Mouse (Mus musculus) bone marrow macrophage, adult 2 months (primary cell): ENCODE results near the gene T. TPM values are rescaled to one million over a fixed set of nuclear protein-coding genes. Genes with fewer than 3 reads are reported as not detected.

Source experiments
- H3K27ac ChIP-seq: 2 replicates; pipeline ENCODE4 v1.5.1; 2012; ENCODE audit warnings: low read depth, low read length; ENCODE audit not compliant: insufficient read depth
- H3K4me1 ChIP-seq: 2 replicates; pipeline ENCODE4 v1.6.1; 2012; ENCODE audit warnings: low read length; ENCODE audit not compliant: control insufficient read depth, insufficient read depth
- H3K4me3 ChIP-seq: 2 replicates; pipeline ENCODE4 v1.5.1; 2012; ENCODE audit warnings: mild to moderate bottlenecking, low read length, moderate library complexity; ENCODE audit not compliant: insufficient read depth
- CTCF ChIP-seq: IDR thresholded peaks from 2 replicates; pipeline ENCODE4 v1.5.1; 2012; ENCODE audit warnings: low read depth, mild to moderate bottlenecking, low read length, moderate library complexity
- POLR2A ChIP-seq: IDR thresholded peaks from 2 replicates; pipeline ENCODE4 v1.6.1; 2012; ENCODE audit warnings: mild to moderate bottlenecking, low read depth, low read length, borderline replicate concordance
- polyA plus RNA-seq: library from polyadenylated mRNA; stranded (reverse); fragments of >200 nt; gene quantifications from 2 replicates; pipeline ENCODE4 v1.2.4, GENCODE M21; 2012; ENCODE audit not compliant: missing spikeins, insufficient read depth, insufficient read length

The T gene
- polyA plus RNA-seq, 1 experiment = not detected

DNA sequence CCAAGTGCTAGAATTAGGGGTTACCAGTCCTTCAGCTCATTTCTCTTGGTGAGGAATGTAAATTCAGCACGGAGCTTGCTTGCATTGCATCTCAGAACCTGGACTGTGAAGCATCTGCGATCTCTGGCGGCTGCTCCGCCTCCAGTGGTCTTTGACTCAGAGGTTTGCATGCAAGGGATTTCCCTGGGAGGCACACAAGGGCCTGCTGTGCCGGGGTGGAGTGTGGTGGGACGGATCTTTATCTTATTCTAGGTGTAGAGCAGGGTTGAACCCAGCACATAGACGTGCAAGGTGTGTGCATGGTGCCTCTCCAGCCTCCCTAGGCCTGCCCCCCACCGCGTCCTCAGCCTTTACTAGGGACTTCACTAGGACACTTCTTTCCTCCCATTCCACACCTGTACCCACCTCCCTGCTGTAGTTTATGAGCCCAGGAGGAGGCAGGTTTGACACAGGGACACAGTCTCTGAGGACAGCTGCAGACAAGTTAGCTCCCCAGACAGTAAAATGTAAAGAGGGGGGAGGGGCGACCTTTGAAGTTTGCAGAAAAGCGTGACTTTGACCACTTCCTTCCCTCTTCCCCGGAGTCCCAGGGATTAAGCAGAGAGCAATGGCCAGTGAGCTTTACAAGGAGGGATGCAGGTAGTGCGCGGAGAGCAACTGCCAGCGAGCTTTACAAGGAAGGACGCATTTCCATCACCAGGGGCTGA lies 25.5 kb upstream of the T start:
- TF ChIP-seq POLR2A (no peak), CTCF (no peak)
- Histone ChIP-seq H3K27ac (peak overlapping the region; percentile 17), H3K4me3 (peak overlapping the region; percentile 7; the same call in 1 of the 2 replicates), H3K4me1 (peaks cover 34% of the 10 kb centered on the region)

DNA sequence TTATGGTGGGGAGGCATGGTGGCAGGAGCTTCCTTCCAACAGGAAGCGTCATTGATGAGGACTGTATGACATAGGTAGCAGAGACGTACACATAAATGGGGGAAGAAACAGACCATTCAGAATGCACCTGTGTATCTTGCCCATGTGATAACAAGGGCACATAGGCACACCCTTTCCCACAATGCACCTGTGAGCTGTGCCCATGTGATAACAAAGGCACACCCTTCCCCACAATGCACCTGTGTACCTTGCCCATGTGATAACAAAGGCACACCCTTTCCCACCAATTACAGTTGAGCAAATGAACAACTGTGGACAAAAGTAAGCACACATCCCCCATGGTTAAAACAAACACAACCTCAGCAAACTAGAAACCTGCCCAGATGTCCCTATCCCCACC lies 23.9 kb upstream of the T start:
- H3K4me3 ChIP-seq = no peak overlapping the region
- no peak overlapping the region for H3K27ac ChIP-seq
- TF ChIP-seq POLR2A = no peak
- no peak for TF ChIP-seq CTCF
- peaks cover 28% of the 10 kb centered on the region for H3K4me1 ChIP-seq

DNA sequence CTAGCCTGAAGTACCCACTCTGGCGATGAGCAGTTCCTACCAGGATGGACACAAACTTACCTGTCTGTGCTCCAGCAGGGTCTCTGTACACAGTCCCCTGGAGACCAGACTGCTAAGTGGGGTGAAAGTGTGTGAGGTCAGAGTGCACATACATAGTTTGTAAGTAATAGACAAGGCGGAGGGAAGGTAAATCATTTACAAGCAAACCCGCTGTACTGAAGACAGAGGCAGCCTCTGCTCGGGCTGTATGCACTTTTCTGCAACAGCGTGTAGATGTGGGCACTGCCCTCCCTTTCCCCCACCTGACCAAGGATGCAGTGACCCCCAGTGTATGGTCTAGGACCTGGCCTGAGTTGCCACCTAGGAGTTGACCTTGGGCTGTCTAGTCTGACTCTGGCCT lies 20.6 kb upstream of the T start:
- no peak overlapping the region for H3K27ac ChIP-seq
- TF ChIP-seq CTCF (no peak), POLR2A (no peak)
- H3K4me3 ChIP-seq = no peak overlapping the region
- H3K4me1 ChIP-seq = peaks cover 6% of the 10 kb centered on the region

DNA sequence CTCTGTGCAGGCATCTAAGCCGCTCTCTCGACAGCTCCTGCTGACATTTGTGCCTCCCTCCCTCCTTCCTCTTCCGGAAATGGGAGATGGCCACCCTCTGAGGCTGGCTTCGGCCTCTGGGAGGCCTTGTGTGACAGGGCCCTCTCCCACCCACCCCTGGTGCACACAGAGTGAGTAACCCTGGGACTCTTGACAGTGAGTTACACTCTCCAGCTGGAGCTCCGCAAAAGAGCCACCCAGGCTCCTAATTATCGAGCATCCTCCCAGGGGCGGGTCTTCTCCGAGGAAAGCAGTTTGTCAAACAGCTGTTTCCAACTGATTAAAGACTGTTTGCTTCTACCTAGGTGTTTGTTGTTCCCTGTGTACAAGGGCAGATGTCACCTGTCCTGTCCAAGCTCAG lies 18.7 kb upstream of the T start:
- Histone ChIP-seq H3K4me3 (no peak overlapping the region), H3K4me1 (no peaks in the 10 kb centered on the region), H3K27ac (no peak overlapping the region)
- no peak for TF ChIP-seq POLR2A
- no peak for TF ChIP-seq CTCF

DNA sequence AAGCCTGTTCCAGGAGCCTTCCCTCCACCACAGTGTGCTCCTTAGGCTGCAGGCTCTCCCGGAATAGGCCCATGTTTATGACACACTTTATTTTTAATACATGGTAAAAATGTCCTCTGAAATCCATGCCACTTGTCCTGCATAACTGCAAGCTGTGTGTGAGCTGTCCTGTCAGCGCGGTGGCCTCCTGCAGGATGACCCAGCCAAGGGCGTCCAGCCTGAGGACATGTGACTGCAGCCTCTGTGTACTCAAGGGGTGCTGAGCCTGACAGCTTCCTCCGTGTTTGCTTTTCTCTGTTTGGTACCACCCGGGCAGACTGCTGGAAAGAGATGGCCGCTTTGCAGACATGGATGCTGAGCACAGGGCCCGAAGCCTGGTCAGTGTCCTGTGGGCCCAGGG lies 17.4 kb upstream of the T start:
- Histone ChIP-seq H3K27ac (no peak overlapping the region), H3K4me1 (no peaks in the 10 kb centered on the region), H3K4me3 (no peak overlapping the region)
- no peak for TF ChIP-seq POLR2A
- TF ChIP-seq CTCF = no peak

DNA sequence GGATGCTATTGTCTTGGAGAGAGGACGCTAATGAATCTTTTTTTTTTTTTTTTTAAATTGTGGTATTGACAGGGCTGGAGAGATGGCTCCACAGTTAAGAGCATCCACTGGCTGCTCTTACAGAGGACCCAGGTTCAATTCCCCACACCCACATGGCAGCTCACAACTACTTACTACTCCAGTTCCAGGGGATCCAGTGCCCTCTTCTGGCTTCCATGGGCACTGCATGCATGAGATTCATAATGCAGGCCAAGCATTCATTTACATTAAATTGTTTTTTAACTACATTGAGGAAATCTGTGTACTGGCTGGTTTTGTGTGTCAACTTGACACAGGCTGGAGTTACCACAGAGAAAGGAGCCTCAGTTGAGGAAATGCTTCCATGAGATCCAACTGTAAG lies 13.5 kb upstream of the T start:
- no peak overlapping the region for H3K4me3 ChIP-seq
- TF ChIP-seq POLR2A = no peak
- no peak for TF ChIP-seq CTCF
- H3K27ac ChIP-seq = no peak overlapping the region
- no peaks in the 10 kb centered on the region for H3K4me1 ChIP-seq

DNA sequence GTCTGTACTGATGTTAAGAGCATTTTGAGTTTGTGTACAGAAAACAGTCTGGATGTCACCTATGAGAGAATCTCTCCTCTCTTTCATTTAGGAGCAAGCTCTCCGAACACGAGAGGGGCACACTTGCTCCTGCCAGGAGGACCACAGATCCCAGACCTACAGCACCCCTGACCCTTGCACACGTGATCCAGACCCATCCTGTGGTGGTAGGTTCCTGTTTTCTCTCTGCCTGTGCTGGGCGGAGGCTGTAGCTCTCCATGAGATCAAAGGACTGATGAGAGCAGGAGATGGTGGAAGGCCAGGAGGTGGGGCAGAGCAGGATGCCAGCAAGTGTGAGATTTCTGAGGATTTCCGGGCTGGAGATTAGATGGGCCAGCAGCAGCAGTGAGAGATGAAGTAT lies 12.7 kb upstream of the T start:
- TF ChIP-seq POLR2A (no peak), CTCF (no peak)
- Histone ChIP-seq H3K4me1 (no peaks in the 10 kb centered on the region), H3K27ac (no peak overlapping the region), H3K4me3 (no peak overlapping the region)

DNA sequence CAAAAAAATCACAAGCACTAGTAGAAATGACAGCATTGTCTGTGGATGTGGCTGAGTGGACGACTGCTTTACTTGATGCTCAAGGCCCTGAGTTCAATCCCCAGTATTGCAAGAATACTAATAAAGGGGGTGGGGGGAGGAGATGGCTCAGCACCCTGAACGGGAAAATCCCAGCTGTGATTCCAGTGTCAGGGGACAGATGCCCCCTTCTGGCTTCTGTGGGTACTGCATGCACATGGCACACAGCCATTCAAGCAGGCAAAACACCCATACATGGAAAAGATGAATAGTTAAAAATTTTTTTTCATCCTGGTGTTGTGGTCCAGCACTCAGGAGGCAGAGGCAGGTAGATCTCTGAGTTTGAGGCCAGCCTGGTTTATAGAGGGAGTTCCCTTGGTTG lies 10.9 kb upstream of the T start:
- no peaks in the 10 kb centered on the region for H3K4me1 ChIP-seq
- no peak for TF ChIP-seq POLR2A
- peak; percentile 86 for TF ChIP-seq CTCF
- no peak overlapping the region for H3K27ac ChIP-seq
- H3K4me3 ChIP-seq = no peak overlapping the region

DNA sequence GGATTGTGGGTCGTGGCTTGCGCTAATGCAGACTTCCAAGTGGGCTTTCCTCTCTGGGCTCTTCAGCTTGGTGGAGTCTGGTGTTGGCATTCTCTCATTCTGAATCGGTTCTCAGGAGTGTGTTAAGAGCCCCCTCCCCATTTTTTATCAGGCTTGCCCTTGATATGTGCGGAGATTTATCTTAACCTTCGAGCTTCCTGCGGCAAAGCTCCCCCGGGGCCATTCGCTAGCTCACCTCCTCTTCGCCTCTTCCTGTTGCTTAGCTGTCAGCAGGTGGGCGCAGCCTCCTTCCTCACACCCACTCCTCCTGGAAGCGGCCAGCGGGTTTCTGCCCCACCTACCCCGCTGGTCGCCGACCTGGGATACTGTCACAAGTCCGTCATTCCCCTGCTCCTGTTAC lies 4.8 kb upstream of the T start:
- no peak for TF ChIP-seq CTCF
- H3K4me3 ChIP-seq = no peak overlapping the region
- H3K27ac ChIP-seq = no peak overlapping the region
- no peaks in the 10 kb centered on the region for H3K4me1 ChIP-seq

DNA sequence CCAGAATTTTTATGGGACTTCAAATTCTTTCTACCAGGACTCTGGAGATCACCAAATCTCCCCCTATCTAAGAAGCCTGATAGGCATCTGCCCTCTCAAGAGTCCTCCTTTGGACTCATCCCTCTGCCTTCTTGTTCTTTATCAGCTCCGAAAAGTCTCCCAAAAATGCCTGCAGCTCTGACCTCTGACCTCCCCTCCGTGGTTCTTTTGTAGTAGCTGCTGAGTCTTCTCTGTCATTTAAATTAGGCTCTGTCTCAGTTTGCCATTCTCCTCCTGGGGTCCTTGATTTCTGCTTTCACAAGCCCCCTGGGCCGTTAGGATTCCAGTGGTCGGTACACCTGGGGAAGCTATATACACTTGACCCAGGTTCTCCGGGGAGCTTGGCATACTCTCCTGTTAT lies 4.3 kb upstream of the T start:
- Histone ChIP-seq H3K4me3 (no peak overlapping the region), H3K27ac (no peak overlapping the region), H3K4me1 (no peaks in the 10 kb centered on the region)
- no peak for TF ChIP-seq POLR2A
- no peak for TF ChIP-seq CTCF
